Mouse (Mus musculus): ENCODE data around the gene Hrk. TPM values are rescaled to one million over a fixed set of nuclear protein-coding genes. Genes with fewer than 3 reads are reported as not detected.

Gene Hrk
- polyA plus RNA-seq, 1 experiment from 2014 or later = 1.4 TPM

DNA sequence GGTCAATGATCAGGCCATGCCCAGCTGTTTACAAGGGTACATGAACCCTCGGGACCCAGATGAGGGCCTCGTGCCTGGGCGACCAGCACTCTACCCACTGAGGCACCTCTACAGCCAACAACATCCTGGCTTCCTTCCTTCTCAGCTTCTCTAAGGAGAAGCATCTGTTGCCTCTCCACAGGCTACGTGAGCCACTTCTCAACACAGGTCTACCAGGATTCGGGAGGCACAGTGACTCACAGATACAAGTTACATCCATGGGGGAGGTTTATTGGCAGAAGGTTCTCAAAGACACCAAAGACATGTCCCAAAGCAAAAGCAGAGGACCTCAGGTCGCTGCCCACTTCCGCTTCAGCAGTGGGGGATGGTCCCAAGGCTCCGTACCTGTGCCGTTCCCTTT is 26.0 kb downstream of the Hrk start:
- Histone ChIP-seq H3K4me1 (ENCODE audit: control insufficient read depth, insufficient read depth, low read length) (peaks cover 24% of the 10 kb centered on the region), H3K9me3 (ENCODE audit: control insufficient read depth, low read length) (no peaks in the 10 kb centered on the region), H3K9ac (replicated peaks; ENCODE audit: low read length) (no peak overlapping the region), H3K4me2 (ENCODE audit: low read length) (no peak overlapping the region), H3K4me3 (replicated peaks; ENCODE audit: low read depth, low read length) (no peak overlapping the region), H3K27ac (replicated peaks; ENCODE audit: low read depth, low read length) (no peak overlapping the region), H3K36me3 (ENCODE audit: control insufficient read depth, insufficient read depth, low read length) (0 out of 2 replicates have a peak, but pooled peaks cover 3% of the 10 kb centered on the region), H3K27me3 (ENCODE audit: control insufficient read depth, insufficient read depth, low read length) (no peaks in the 10 kb centered on the region)
- ATAC-seq (ENCODE audit: low FRiP score, low TSS enrichment) (no peak), DNase-seq (no peak)
- 92% methylated on average over 9 of the region's 9 CpGs for WGBS

DNA sequence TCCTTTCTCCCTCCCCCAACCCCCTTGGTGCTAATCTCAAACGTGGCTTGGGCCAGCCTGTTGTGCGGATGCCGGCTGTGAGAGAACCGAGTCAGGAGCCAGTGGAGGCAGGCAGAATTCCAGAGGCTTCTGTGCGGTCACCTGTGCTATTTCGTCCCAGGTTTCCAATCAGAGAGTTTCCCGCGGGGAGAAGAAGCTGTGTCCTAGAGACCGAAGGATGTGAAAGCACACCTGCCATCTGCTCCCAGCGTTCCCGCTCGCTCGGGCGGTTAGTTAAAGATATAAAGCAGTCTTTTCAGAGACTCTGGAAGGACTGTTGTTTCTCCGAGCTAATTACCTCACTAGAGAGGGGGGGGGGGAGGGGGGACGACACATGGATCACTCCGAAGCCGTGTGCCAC is 27.8 kb downstream of the Hrk start:
- Histone ChIP-seq H3K9ac (replicated peaks; ENCODE audit: low read length) (no peak overlapping the region), H3K27ac (replicated peaks; ENCODE audit: low read depth, low read length) (no peak overlapping the region; the same call in 1 of the 2 replicates)

DNA sequence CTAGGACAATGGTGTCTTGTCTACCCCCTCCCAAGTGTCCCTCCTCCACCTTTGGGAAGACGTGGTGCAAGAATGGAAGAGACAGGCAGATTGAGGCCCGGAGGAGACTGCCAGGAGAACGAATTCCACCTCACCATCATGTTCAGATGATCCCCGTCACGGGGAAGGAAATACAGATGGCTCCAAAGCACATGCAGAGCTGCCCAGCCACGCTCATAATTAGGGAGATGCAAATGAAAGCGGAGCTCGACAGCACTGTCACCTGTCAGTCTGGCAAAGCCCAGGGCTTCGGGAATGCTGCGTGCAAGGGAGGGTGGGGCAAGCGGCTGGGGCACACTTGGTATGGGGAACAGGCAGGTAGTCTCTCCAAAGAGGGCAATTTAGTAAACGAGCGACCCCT is 33.0 kb downstream of the Hrk start:
- Histone ChIP-seq H3K27ac (replicated peaks; ENCODE audit: low read depth, low read length) (no peak overlapping the region), H3K9me3 (ENCODE audit: control insufficient read depth, low read length) (no peaks in the 10 kb centered on the region), H3K27me3 (ENCODE audit: control insufficient read depth, insufficient read depth, low read length) (no peaks in the 10 kb centered on the region), H3K4me3 (replicated peaks; ENCODE audit: low read depth, low read length) (no peak overlapping the region), H3K4me2 (ENCODE audit: low read length) (no peak overlapping the region), H3K36me3 (ENCODE audit: control insufficient read depth, insufficient read depth, low read length) (peaks cover 25% of the 10 kb centered on the region), H3K9ac (replicated peaks; ENCODE audit: low read length) (no peak overlapping the region), H3K4me1 (ENCODE audit: control insufficient read depth, insufficient read depth, low read length) (peaks cover 6% of the 10 kb centered on the region; the same call in 1 of the 2 replicates)
- ATAC-seq (ENCODE audit: low FRiP score, low TSS enrichment) = no peak
- no peak for DNase-seq
- WGBS = 75% methylated on average over 13 of the region's 13 CpGs

More for the DNA sequence above, 27.8 kb downstream of the Hrk start:
- H3K4me2 ChIP-seq (ENCODE audit: low read length) = no peak overlapping the region
- 17% methylated on average over 18 of the region's 18 CpGs for WGBS
- no peaks in the 10 kb centered on the region for H3K9me3 ChIP-seq (ENCODE audit: control insufficient read depth, low read length)
- DNase-seq = peak; percentile 49
- ATAC-seq (ENCODE audit: low FRiP score, low TSS enrichment) = no peak
- H3K27me3 ChIP-seq (ENCODE audit: control insufficient read depth, insufficient read depth, low read length) = no peaks in the 10 kb centered on the region
- H3K36me3 ChIP-seq (ENCODE audit: control insufficient read depth, insufficient read depth, low read length) = peaks cover 3% of the 10 kb centered on the region; the same call in 1 of the 2 replicates
- H3K4me3 ChIP-seq (replicated peaks; ENCODE audit: low read depth, low read length) = no peak overlapping the region
- H3K4me1 ChIP-seq (ENCODE audit: control insufficient read depth, insufficient read depth, low read length) = peaks cover 18% of the 10 kb centered on the region

DNA sequence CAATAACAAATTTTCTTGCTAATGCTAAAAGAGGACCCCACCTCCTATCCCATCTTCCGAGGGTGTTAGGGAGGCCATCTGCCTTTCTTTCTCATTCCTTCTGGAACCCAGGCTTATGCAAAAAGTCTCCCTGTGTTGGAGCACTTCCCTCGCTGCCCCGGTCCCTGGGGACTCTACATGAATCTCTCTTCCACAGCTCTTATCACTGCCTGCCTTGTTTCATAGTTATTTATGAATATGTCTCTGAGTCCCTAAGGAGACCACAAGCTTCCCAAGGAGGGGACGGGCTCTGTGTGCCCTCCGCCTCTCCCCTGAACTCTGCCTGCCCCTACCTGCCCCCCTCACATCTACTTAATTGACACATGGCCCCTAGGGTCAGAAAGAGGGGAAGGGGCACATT is 35.2 kb downstream of the Hrk start:
- ATAC-seq (ENCODE audit: low FRiP score, low TSS enrichment) = no peak
- 69% methylated on average over 5 of the region's 5 CpGs for WGBS

DNA sequence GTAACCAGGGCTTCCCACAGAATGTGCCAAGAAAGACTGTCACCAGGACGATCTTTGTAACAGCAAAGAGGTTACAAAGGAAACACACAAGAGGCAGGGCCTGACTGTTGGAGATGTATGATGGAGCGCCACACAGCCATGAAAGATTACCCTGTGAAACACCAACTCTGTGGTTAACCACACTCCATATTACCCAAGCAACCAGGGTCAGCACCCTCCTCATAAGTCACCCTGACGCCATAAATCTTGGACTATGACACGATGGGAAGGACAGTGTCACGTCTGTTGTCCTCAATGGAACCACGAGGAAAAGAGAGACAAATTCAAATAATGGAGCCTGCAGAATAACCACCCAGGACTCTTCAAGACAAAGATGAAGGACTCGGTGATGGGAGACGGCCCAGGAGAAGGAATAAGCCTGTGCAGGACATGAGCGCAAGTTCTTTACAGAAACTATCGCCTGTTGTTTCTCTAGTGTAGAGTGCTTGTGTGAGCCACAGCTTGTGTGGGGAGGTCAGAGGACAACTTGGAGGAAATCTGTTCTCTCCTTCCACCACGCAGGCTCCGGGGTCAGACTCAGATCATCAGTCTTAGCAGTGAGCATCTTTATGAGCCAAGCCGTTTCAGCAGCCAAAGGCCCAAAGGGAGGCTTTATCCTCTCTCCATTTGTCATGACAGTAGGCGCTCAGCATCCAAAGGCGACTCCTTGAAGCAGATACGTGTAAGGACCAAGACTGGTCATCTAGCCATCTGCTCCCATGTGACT is 40.4 kb downstream of the Hrk start:
- DNase-seq (no peak), ATAC-seq (ENCODE audit: low FRiP score, low TSS enrichment) (no peak)
- Histone ChIP-seq H3K36me3 (ENCODE audit: control insufficient read depth, insufficient read depth, low read length) (peaks cover 34% of the 10 kb centered on the region), H3K4me1 (ENCODE audit: control insufficient read depth, insufficient read depth, low read length) (no peaks in the 10 kb centered on the region), H3K4me2 (ENCODE audit: low read length) (no peak overlapping the region), H3K27ac (replicated peaks; ENCODE audit: low read depth, low read length) (no peak overlapping the region), H3K9ac (replicated peaks; ENCODE audit: low read length) (no peak overlapping the region), H3K4me3 (replicated peaks; ENCODE audit: low read depth, low read length) (no peak overlapping the region), H3K9me3 (ENCODE audit: control insufficient read depth, low read length) (no peaks in the 10 kb centered on the region), H3K27me3 (ENCODE audit: control insufficient read depth, insufficient read depth, low read length) (no peaks in the 10 kb centered on the region)
- WGBS = 89% methylated on average over 16 of the region's 16 CpGs

More for the DNA sequence above, 35.2 kb downstream of the Hrk start:
- H3K9me3 ChIP-seq (ENCODE audit: control insufficient read depth, low read length) = no peaks in the 10 kb centered on the region
- H3K4me3 ChIP-seq (replicated peaks; ENCODE audit: low read depth, low read length) = no peak overlapping the region
- H3K4me1 ChIP-seq (ENCODE audit: control insufficient read depth, insufficient read depth, low read length) = no peaks in the 10 kb centered on the region
- no peak overlapping the region for H3K9ac ChIP-seq (replicated peaks; ENCODE audit: low read length)
- H3K4me2 ChIP-seq (ENCODE audit: low read length) = no peak overlapping the region
- no peaks in the 10 kb centered on the region for H3K27me3 ChIP-seq (ENCODE audit: control insufficient read depth, insufficient read depth, low read length)
- peaks cover 27% of the 10 kb centered on the region for H3K36me3 ChIP-seq (ENCODE audit: control insufficient read depth, insufficient read depth, low read length)
- H3K27ac ChIP-seq (replicated peaks; ENCODE audit: low read depth, low read length) = no peak overlapping the region
- no peak for DNase-seq

DNA sequence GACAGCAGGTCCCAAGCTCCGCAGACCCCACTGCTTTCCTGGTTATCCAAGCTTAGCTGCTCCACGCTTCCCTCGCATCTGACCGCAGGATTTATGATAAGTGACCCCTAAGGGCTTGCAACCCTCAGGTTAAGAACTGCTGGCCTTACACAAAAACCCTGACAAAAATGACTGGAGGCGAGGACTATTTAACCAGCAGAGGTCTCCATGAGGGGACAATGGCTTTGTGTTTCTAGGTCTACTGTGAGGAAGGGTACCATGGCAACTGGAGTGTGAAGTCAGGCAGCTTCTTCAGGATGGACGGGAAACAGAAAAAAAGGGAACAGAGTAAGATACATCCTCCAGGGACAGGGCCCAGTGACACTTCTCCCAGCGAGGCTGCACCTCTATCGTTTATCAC is 41.4 kb downstream of the Hrk start:
- no peaks in the 10 kb centered on the region for H3K27me3 ChIP-seq (ENCODE audit: control insufficient read depth, insufficient read depth, low read length)
- 40% methylated on average over 8 of the region's 8 CpGs for WGBS
- H3K36me3 ChIP-seq (ENCODE audit: control insufficient read depth, insufficient read depth, low read length) = peaks cover 27% of the 10 kb centered on the region
- H3K9ac ChIP-seq (replicated peaks; ENCODE audit: low read length) = no peak overlapping the region
- DNase-seq (no peak), ATAC-seq (ENCODE audit: low FRiP score, low TSS enrichment) (no peak)
- no peaks in the 10 kb centered on the region for H3K9me3 ChIP-seq (ENCODE audit: control insufficient read depth, low read length)
- H3K4me1 ChIP-seq (ENCODE audit: control insufficient read depth, insufficient read depth, low read length) = no peaks in the 10 kb centered on the region
- H3K27ac ChIP-seq (replicated peaks; ENCODE audit: low read depth, low read length) = no peak overlapping the region
- H3K4me3 ChIP-seq (replicated peaks; ENCODE audit: low read depth, low read length) = no peak overlapping the region
- H3K4me2 ChIP-seq (ENCODE audit: low read length) = no peak overlapping the region

DNA sequence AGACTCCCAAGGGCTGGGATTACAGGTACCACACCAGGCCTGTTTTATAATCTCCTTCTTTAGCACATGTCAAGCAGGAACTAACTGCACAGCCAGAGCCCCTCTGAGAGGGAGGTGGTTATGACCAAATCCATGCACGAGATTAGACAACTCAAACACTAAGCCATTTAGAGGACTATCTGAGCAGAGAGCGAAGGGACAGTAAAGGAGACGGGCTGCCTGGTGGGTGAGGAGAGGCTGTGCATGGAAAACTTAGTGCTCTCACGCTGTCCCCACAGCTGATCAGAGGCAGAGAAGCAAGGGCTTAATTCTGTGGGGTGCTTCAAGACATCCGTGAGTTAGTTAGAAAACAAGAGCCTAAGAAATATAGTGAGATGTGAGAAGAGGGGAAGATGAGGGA is 49.6 kb downstream of the Hrk start:
- WGBS = 12% methylated on average over 5 of the region's 5 CpGs
- H3K9ac ChIP-seq (replicated peaks; ENCODE audit: low read length) = peak overlapping the region; percentile 39
- DNase-seq (peak; percentile 40), ATAC-seq (ENCODE audit: low FRiP score, low TSS enrichment) (no peak)
- peak overlapping the region; percentile 43 for H3K27ac ChIP-seq (replicated peaks; ENCODE audit: low read depth, low read length)
- no peaks in the 10 kb centered on the region for H3K9me3 ChIP-seq (ENCODE audit: control insufficient read depth, low read length)
- H3K4me1 ChIP-seq (ENCODE audit: control insufficient read depth, insufficient read depth, low read length) = peaks cover 14% of the 10 kb centered on the region
- H3K27me3 ChIP-seq (ENCODE audit: control insufficient read depth, insufficient read depth, low read length) = no peaks in the 10 kb centered on the region
- H3K4me2 ChIP-seq (ENCODE audit: low read length) = peak overlapping the region; percentile 55
- H3K36me3 ChIP-seq (ENCODE audit: control insufficient read depth, insufficient read depth, low read length) = peaks cover 20% of the 10 kb centered on the region
- peak overlapping the region; percentile 14 for H3K4me3 ChIP-seq (replicated peaks; ENCODE audit: low read depth, low read length)

DNA sequence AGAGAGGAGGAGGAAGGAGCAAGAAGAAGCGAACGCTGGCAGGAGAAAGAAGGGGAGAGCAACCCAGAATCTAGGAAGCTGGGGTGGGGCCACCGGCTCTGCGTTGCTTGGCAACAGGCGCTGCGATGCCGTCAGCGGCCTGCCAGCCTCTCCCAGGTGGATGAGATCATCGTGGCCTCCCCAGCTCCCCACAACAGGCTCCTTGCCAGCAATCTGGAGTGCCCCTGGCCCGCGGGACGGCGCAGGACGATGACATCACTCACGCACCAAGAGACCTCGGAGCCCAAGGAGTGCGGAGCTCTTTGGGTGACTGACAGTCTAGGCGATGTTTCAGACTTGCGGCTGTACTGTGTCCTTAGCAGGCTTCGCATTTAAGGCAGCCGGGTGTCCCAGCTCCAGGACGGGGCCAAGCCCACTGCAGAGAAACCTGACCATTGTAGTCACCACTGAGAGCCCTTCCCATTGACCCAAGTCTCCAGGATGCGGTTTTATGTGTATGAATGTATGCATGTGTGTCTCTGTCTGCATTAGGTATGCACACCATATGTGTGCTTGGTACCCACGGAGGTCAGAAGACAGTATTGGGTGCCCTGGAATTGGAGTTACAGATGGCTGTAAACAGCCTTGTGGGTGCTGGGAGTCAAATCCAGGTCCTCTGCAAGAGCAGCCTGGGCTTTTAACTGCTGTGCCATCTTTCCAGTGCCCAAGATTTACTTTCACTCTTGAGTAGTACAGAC is 50.1 kb downstream of the Hrk start:
- Histone ChIP-seq H3K9me3 (ENCODE audit: control insufficient read depth, low read length) (no peaks in the 10 kb centered on the region), H3K27ac (replicated peaks; ENCODE audit: low read depth, low read length) (peak overlapping the region; percentile 43), H3K9ac (replicated peaks; ENCODE audit: low read length) (peak overlapping the region; percentile 39), H3K36me3 (ENCODE audit: control insufficient read depth, insufficient read depth, low read length) (peaks cover 20% of the 10 kb centered on the region), H3K4me1 (ENCODE audit: control insufficient read depth, insufficient read depth, low read length) (peaks cover 14% of the 10 kb centered on the region), H3K27me3 (ENCODE audit: control insufficient read depth, insufficient read depth, low read length) (no peaks in the 10 kb centered on the region), H3K4me2 (ENCODE audit: low read length) (peak overlapping the region; percentile 55), H3K4me3 (replicated peaks; ENCODE audit: low read depth, low read length) (peak overlapping the region; percentile 14)
- peak; percentile 84; the same call in 1 of the 2 replicates for ATAC-seq (ENCODE audit: low FRiP score, low TSS enrichment)
- DNase-seq = peak; percentile 89
- WGBS = 6% methylated on average over 24 of the region's 24 CpGs
